Mouse (Mus musculus) spleen, adult 2 months (tissue): ENCODE measurements around the gene Parp8.

Source experiments
- CTCF ChIP-seq: fragments of 200-500 bp; IDR thresholded peaks from 2 replicates; pipeline ENCODE4 v1.5.1; 2011; ENCODE audit warnings: mild to moderate bottlenecking, inconsistent platforms; ENCODE audit not compliant: insufficient read depth, insufficient read length, insufficient replicate concordance; ENCODE audit errors: extremely low read depth
- POLR2A ChIP-seq: fragments of 200-500 bp; IDR thresholded peaks from 2 replicates; pipeline ENCODE4 v1.6.1; 2011; ENCODE audit warnings: low read depth, low read length, inconsistent platforms

DNA sequence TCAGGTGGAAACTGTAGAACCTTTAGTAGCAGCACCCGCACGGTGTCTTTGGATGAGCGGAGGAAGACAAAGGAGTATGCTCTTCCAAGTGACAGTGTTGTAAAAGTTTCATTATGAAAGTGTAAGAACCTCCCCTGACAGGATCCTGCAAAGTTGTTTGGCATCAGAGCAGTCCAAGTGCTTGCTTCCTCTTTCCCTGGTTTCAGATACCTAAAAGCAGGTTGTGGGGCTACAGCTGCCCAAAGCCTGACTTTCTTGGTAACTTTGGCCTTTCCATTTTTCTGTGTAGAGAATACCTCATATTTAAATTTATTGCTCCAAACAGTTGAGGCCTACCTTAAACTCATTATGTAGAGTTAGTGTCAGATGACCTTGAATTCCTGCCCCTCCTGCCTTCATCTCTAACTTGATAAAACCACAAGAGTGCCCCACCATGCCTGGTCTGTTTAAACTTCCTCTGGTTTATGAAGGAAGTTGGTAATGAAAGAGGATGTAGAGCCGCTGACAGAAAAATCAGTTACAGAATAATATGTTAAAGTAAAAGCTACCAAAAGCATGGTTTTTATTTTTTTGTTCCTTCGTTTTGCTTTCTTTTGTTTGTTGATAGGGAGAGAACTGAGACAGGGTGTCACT, 8.5 kb upstream of the Parp8 start:
- TF ChIP-seq CTCF (no peak), POLR2A (no peak)
